Mouse (Mus musculus) T-cell, adult 2 months (primary cell): ENCODE measurements at regions not wholly inside any gene's neighbourhood (a gene's known extent, or its start where the extent isn't known, plus 50 kb on each side); places are given as distances from the start of the nearest gene placed in this dataset.
"Not testable (repeated sequence)": the region's sequence is repeated elsewhere in the genome, so short reads cannot be mapped to it uniquely, and the experiment has no call there.

Experiments used
- DNase-seq: peaks from one replicate; pipeline ENCODE4 v3.0.0; 2022; ENCODE audit warnings: low spot score

DNA sequence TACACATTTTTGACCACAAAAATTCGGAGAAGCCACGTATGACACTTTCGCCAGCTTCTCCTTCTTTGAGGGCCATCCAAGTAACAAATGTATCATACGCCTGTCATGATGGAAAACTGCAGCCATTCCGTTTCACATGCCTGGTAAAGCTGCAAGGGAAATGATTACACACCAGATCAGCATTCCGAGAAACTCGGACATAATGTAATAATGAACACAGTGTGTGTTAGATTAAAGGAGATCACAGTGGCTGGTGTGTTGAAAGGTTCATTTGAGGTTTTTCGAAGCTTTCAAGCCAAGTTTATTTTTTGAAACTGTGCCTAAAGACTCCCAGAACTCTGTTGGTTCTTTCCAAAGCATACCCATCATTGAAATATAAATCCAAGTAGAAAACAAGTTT is 137.8 kb upstream of the Mad2l1 start:
- no peak for DNase-seq

DNA sequence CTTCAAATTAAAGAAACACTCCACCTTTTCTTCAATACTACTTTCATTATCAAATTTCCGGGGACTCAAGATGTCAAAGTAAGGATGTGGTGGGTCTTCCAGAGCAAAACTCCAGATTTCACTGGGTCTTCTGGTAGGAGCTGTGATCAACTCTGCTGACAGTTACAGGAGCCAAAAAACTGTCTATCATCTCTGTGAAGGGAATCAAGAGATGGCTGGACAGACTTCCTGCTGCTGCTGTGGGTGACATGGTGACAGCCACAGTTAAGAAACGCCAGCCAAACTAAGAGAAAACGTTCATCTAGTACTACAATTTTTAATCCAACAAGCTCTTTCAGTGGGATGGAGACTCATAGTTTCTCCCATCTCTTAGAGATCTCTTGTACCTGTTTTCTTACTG is 136.5 kb upstream of the Mad2l1 start:
- DNase-seq: no peak

DNA sequence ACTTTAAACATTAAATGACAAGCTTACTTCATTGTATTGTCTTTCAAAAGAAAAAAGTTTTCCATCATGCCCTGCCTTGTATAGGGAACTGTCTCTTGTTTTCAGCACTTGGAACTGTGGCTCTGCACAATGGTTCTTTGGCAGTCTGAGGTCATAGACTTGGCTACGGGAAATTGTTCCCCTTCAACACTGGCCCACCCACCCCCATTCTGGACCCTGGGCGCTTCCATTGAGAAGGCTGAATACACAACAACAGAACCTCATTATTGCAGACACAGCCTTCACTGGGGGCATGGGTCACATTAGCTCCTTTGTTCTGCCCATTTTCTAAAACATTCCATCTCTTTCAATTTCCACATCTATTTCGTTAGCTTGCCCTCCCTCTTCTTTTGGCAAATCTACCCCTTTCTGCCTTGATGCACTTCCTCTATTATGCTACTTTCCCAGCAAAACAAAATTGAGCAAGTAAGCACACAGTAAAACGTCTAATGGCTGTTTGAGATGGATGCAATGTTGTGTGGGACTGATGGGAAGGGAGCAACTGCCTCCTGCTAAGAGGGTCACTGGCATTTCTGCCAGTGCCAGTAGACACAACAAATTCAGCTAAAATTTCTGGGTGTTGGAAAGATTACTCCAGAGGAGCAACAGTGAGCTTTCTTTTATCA is 136.0 kb upstream of the Mad2l1 start:
- no peak for DNase-seq

DNA sequence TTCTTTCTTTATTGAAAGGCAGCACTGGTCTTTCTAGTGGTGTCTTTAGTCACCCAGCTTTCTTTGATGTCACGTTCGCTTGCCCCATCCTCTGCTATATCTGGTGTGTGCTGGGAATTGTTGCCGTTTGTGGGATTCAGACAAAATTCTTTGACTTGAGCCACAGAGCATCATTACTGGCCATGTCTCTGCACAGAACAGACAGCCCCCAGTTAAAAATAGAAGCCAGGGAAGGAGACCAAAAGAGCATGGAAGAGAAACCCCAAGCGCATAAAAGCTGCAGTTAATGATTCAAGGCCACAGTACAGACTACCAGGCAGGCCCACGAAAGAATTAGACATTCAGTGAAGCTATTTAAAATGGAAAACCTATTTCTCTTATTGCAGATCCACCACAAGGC is 133.7 kb upstream of the Mad2l1 start:
- no peak for DNase-seq

DNA sequence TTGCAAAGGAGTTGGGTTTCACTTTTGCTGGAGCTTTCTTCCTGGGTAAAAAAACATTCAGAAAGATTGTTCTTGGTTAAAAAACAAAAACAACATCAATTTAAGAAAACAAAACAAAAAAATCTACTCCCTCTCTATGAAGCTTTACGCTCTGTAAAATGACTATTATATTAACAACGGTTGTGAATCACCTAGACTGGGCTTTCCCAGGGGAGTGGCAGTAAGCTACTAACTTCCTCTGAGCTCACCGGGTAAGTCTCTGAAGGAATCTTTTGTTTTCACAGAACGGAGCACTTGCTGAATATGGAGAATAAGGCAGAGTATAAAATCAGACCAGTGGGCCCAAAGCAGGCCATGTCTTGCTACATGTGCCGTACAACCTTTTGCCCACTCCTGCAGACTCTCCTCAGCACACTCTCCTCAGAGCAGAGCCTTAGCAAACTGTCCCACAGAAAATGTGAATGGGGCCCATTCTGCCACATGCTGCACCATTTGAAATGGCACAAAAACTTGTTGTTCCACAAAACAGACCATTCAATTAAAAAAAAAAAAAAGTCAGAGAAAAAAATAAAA is 133.2 kb upstream of the Mad2l1 start:
- DNase-seq: no peak

DNA sequence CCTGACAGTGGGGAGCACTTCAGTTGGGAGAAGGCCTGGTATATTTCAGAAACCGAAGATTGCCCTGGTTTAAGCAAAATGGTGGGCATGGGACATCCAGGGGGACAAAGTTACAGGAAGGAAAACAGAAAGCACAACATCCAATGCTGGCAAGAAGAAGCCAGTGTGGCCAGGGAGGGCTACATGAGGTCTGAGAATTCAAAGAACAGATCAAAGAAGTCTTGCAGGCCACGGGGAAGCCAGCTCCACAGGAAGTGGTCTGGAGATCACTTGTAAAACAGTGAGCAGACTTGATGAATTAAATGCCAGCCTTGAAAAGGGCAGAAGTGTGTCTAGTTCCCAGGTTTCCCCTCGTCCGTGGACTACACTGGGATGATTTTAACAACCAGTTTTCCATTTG is 120.4 kb upstream of the Mad2l1 start:
- DNase-seq: peak; percentile 6

DNA sequence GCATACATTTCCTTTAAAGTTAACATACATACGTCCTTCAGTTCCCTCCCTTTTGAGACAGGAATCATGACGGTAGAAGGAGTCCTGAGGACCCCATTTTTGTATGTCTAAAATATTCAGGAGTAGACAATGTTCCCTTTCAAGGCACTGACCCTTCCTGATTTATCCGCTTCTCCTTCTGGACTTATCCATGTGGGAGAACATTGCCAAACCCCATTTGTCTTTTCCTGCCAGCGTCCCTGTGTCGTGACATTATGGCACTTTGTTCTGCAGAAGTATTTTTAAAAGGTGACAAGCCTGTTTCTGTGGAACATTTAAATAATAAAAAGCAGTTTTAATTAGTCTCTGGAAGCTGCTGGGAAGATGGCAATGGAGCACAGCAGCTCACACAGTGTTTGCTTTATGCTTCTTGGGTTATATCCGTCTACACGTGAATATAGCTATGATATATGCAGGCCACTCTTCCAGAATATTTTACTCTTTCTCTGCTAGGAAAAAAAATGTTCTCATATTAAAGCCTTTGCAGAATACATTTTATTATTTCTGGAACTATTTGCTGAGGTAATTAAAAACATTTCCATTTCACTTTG is 115.6 kb upstream of the Mad2l1 start:
- DNase-seq: no peak

DNA sequence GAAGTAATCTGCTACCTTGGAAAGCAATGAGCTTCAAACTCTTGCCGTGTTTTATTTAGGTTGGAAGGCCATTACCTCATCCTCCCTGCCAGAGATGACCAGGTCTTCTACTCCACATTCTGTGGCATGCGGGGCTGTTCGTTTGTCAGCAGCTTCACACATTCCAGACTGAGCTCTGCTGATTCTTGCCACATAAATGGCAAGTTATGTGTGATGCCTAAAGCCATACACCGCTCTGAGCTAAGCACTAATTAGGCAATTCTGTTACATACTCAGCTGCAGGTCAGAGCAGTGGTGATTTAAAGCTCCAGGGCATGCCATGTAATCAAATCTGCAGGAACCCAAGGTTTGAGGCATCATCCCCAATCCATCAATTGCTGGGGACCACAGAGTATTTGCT is 106.8 kb upstream of the Mad2l1 start:
- DNase-seq: no peak

DNA sequence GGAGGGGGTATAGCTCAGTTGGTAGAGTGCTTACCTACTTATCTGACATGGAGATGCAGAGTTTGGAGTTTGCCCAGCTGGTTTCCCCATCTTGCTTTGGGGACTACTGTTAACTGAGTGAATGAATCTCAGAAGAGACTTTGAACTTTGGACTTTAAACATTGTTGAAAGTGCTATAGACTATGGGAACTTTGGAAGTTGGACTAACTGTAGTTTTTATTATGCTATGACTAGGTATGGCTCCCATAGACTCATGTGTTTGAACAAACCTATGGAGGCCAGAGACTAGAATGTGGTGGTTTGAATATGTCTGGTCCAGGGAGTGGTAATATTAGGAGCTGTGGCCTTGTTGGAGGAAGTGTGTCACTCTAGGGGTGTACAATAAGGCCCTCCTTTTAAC is 84.8 kb upstream of the Mad2l1 start:
- not testable (repeated sequence) for DNase-seq

DNA sequence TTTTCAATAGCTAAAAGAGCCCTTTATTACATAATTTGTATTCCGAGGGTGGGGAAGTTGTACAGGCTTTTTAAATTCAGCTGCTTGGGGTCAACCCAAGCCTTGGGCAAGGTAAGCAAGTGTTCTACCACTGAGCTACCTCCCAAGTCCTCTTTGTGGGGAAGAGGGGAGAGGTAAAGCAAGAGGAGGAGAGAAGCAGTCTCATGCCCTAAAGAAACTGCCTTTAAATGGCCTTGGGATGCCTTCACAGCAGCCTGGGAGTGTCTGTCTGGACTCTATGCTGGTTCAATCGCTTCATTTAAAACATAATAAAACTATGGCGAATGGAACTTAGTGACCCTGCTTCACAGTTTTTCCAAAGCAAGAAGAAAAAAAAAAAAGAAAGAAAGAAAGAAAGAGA is 77.0 kb upstream of the Mad2l1 start:
- DNase-seq: no peak

DNA sequence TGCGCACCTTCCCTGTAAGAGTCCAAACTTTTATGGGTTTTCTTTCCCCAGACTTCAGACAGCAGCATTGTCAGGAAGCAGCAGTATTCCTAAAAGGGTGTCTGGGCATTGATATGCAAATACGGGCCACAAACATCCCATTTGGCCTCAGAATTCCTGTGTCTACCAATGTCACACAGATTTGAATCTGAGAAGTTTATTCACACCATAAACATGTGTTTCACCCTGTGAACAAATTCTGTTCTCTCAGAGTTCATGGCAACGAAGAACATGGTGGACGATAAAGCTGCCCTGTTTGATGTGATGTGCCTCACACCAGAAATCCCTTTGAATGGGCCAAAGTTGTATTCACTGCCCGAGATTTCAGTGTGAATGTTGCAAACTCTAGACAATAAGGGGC is 70.7 kb upstream of the Mad2l1 start:
- DNase-seq: no peak

DNA sequence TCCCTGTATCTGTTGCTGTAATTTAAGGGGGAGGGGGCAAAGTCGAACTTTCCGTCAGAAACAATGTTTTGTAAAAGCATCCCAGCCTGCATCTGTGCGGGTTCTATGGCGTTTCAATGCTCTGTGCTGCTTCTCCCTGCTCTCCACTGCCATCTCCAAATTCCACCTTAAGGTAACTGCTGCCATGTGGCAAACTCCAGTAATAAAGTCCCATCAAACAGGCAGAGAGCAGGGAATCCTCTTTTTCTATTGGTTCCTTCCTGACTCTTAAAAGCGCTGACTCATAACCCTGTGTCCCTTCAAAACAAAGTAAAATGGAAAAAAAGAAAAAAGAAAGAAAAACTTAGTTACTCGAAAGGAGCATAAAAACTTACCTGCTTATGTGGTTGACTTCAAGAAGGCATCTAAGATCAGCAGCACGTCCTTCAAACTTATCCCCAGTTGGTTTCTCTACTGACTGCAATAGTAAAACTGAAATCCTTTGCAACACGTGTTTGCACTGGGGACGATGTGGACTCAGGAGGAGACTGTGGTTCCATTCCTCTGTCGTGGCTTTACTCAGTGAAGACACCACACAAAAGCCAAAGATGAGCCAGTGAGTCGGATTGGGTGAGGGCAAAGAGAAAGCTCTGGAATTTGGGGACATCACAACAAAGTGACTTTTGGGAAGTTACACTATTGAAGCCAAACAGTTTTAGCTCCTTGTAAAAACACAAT is 69.9 kb upstream of the Mad2l1 start:
- DNase-seq: no peak

DNA sequence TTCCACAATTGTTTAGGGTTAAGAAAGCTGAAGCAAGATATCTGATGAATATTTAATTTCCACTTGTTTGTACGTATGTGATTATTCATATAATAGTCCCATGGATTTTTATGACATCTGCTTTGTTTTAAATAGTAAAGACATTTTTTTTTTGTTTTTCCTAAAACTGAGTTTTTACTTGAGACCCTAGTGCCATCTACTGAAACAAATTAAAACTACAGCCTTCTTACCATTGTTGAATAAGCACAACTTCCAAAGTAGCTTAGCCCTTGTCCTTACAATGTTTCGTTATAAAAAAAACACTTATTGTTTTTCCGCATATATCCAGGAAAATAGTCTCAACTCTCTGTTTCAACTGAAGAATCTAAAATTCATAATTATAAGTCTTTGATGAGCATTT is 68.4 kb upstream of the Mad2l1 start:
- DNase-seq: no peak

DNA sequence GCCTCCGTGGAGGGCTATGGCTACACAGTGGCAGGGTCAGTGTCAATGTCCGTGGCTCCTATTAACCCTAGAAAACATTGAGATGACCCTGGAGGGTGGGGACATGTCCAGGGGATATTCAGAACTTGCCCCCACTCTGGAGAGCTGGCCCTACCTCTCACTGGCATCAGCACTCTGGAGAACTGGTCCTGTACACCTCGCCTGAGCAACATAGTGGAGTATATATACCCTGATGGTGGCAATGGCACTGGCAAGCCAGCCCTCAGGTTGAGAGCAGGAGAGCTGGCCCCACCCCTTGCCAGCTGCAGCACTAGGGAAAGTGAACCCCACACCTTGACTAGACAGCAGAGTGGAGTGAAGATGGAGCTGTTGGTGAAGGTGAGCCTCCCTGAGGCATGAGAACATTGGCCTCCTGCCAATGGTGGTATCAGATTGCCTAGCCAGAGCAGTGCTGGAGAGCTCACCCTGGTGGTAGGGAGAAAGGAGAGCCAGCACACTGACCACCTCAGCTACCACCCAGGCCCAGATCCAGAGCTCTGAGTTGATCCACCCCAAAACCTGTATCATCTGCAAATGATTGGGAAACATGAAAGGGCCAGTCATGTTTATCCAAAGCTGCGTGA is 64.5 kb upstream of the Mad2l1 start:
- no peak for DNase-seq

DNA sequence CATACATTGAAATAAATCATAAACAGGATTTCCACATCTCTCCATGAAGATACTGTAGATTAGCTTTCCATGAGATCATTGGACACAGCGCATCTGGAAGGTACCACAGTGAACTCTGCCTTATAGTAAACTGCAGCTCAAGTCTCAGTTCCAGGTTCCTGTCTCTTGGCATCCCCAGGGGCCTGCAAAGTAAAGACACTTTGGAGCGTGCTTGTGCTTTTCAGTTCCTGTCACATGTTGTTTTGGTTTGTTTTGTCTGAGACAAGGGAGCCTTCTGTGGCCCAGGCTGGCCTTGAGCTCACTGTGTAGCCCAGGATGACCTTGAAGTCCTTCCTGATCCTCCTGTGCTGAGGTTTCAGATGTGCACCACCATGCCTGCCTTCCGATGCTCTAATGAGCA is 63.4 kb upstream of the Mad2l1 start:
- DNase-seq: no peak

DNA sequence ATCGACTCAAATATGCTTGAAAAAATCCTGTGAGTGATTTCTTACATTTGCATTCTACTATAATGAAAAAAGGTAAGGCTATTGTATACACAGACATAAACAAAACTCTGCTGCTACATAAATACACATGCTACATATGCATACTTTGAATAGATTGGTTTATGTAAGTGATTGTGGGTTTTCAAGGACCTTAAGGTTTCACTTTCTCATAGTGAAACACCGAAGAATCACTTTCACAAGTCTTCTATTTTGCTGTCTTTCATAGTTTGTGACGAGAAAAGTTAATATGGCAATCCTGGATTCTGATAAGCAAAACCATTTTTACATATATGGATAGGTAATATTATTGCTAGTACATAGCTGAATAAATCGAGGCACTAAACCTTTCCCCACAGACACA is 62.5 kb upstream of the Mad2l1 start:
- no peak for DNase-seq

DNA sequence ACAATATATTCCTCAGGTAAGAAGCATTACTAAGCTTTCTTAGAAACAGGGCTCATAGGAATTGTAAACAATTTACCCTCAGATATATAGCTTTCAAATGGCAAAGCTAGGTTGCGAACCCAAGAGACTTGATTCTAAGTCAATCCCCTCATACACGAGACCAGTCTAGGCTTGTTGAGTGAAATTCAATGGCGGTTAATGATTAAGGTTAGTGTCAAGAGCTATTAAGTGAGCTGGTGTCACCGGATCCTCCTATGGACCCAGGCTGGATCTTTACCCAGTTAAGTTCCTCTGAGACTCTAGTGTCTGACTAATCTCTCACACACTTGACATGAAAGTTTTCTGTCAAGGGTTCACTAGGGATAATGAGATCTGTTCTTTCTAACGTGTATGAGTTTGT is 57.6 kb upstream of the Mad2l1 start:
- no peak for DNase-seq

DNA sequence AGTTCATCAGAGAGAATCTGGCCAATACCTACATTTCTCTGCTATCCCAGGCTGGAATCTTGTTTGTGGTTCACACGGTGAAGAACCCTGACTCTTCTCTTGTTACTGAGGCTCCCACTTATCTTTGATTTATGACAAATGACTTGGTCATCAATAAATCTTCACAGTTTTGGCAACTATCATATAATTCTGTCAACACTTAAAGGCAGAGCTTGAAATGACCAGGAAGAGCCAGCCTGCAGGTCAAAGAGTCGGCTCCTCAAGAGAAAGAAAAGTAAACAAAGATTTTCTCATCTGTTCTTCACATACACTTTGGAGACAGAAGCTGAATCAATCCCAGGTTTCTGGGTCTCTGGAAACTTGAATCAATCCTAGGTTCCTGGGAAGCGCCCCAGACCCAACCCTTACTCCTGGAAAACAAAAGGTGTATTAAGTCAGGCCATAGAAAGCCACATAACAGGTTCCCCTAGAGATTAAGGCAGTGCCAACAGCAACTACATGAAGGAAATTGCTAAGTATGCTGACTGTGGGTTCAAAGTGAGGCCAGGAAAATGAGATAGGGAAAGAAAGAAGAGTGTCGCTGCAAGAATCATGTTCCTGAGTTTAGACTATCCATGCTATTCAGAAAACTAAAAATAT is 56.7 kb upstream of the Mad2l1 start:
- no peak for DNase-seq

DNA sequence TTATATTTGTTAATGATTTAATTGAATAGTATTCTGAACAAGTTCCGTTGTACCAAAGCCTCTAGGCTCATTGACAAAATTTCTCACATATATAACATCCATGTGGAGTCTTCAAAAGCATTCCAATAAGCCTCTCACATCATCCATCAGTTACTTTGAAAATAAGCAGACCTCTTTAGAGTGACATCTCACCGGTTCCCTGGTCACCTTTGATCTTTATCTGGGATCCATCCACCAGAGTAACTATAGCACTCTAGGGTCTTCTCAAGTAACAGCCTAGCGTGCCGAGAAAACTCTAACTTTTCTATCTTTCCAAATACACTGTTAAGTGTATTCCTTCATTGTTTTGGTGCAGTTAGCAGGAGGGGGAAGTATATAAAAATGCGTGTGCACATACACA is 55.6 kb upstream of the Mad2l1 start:
- DNase-seq: no peak

DNA sequence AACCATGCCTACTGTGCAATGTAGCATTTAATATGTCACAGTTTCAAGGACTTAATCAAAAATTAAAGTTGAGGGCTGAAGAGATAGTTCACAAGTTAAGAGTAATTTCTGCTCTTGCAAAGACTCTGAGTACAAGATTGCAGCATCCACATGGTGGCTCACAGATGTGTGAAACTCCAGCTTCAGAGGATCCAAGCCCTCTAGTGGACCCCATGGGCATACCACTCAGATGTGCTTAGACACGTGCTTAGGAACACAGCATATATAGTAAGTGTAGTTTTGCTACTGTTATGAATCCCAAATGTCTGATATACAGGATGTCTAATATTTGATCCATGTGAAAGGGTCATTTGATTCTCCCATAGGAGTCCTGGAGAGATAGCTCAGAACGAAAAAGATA is 55.0 kb upstream of the Mad2l1 start:
- no peak for DNase-seq

DNA sequence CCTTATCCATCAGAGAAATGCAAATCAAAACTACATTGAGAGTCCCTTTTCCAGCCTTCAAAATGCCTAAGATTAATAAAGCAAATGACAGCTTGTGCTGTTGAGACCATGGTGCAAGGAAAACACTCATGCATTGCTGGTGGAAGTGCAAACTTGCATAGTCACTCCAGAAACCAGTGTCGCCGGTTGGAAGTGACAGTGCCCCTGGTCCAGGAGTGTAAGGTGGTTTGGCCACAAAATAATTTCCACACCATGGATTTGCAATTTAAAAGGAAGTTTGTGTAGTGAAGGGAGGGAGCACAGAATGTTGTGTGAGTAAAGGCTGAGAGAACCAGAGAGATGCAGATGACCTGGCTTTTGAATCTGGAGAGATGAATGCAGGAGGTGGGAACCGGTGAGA is 52.4 kb upstream of the Mad2l1 start:
- DNase-seq: no peak
